Mouse (Mus musculus): ENCODE measurements around the gene Olfr309. TPM values are rescaled to one million over a fixed set of nuclear protein-coding genes. Genes with fewer than 3 reads are reported as not detected.
"Not testable (repeated sequence)": the region's sequence is repeated elsewhere in the genome, so short reads cannot be mapped to it uniquely, and the experiment has no call there.

The Olfr309 gene
- total RNA-seq (2021): not detected

DNA sequence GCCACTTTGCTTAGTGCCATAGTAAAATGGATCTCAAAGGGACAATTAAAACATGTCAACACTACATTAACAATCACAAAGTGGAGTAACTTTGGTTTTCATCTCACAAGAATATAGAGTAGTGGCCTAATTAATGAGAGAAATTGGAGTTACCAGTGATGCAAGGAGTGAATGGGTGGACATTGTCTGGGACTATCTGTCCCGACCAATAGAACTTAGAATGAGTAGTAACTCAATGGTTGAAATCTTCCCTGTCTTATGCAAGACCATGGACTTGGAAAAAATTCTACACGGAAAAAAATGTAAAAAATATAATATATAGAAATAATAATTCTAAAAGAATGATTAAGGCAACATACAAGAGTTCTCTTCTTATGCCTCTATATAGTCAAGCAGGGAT lies at the start of gene Olfr309:
Olfr309 (minus strand) TSS at position 101 of the 400 bp plus-strand sequence.
- intact Hi-C loops (cut with DNase I): no loop called here
- no peak for DNase-seq (ENCODE audit: extremely low spot score in 1 of 2, low spot score in 2 of 2)

- DNase-seq (ENCODE audit: extremely low spot score in 1 of 2, low spot score in 2 of 2); intact Hi-C loops (cut with DNase I): not testable (repeated sequence)
Measured at GRCm38 (mm10) chr7:86346296-86346695, 32.8 kb upstream of the Olfr309 start.

DNA sequence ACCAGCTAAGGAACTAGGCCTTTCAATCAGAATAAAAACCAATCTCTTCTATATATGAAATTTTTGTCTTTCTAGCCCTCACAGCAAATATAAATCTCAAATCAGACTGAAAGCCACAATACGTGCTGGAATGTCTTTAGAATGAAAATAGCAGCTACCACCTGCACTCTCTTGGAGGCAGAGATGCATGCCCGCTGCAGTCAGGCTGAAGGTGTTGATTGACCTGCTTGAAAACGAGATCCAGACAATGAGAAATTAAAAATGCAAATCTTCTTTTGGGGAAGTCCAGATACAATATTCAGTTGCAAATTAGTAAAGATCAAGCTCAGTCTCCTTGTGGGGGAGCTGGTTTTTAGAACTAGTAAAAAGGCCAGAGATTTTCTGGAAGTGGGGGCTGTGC lies 30.7 kb upstream of the Olfr309 start:
- intact Hi-C loops (cut with DNase I): no loop called here
- DNase-seq (ENCODE audit: extremely low spot score in 1 of 2, low spot score in 2 of 2): no peak

DNA sequence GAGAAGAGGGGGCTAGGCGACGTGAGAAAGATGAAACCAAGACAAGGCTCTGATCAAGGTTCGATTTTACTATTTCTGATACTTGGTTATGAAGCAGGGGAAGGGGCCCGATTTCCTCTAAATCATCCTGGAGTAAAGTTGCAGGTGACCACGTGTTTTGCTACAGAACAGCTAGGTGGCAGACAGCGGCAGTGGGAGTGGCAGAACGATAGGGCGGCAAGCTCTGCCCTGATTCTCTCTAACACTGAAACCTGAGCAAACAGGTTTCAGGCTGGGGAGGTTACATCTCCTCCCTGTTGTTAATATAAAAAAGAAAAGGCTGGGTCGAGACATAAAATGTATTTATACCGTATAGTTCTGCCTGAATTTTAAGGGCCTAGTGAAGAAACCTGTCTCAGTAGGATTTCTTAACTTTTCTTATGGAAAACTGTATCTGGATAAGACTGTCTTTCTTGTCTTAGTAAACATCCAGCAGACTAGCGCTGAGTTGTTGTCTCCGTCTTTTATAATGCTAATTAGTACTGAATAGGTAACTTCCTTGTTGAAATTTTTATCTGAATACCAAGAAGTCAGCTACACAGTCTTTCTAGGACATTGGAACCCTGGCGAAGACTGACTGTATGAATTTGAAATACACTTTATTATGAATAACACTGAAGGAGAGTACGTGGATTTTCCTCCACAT lies 29.5 kb upstream of the Olfr309 start:
- DNase-seq (ENCODE audit: extremely low spot score in 1 of 2, low spot score in 2 of 2): no peak
- intact Hi-C loops (cut with DNase I): no loop called here

GRCm38 (mm10) chr7:86337486-86337885 lies 24.0 kb upstream of the Olfr309 start, which contains the start of gene Olfr307:
Gene Olfr307, minus strand, starts transcription at chr7:86337586.
- intact Hi-C loops (cut with DNase I): no loop called here
- DNase-seq (ENCODE audit: extremely low spot score in 1 of 2, low spot score in 2 of 2): no peak

GRCm38 (mm10) chr7:86325530-86325929 lies 12.0 kb upstream of the Olfr309 start, which contains the start of gene Olfr308:
Gene Olfr308, minus strand, starts transcription at chr7:86325630.
- intact Hi-C loops (cut with DNase I): no loop called here

DNA sequence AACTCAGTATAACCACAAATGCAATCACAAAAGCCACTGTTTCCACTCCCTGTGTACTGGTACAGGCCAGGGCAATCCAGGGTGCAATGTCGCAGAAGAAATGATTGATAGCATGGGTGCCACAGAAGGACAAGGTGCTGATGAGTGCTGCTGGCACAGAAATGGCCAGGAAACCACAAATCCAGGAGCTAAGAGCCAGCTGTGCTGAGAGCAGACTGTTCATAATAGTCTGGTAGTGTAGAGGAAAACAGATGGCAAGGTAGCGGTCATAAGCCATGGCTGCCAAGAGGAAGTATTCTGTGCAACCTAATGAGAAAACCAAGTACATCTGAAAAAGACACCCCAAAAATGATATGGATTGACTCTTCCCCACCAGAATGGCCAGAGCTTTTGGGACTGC lies 7.8 kb upstream of the Olfr309 start:
- intact Hi-C loops (cut with DNase I): no loop called here
- DNase-seq (ENCODE audit: extremely low spot score in 1 of 2, low spot score in 2 of 2): no peak

More at GRCm38 (mm10) chr7:86325530-86325929, 12.0 kb upstream of the Olfr309 start, which contains the start of gene Olfr308:
- DNase-seq (ENCODE audit: extremely low spot score in 1 of 2, low spot score in 2 of 2): no peak

DNA sequence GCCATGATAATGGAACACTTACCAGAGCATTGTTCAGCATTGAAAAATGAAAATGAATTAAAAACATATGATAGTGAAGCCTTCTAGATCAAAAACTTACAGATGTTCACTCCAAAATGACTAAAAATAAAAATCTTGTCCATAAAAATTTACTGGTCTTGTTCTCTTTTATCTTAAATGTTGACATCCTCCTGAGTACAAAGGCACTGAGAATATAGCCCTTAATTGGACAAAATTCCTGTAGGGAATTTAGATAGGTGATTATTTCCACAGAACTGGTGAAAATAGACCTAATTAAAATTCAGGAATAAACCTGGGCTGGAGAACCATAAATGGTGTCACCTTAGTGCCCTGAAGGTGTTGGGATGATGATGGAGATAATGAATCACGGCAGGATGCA lies 36.4 kb downstream of the Olfr309 start, which contains the start of gene Olfr310:
Olfr310 (minus strand) TSS at position 101 of the 400 bp plus-strand sequence.
- no peak for DNase-seq (ENCODE audit: extremely low spot score in 1 of 2, low spot score in 2 of 2)
- intact Hi-C loops (cut with DNase I): no loop called here

Small RNAs within 50 kb of the gene (microRNA-seq; reads per million reads assigned to microRNA genes)
- gene Gm23192: not detected

Other genes with a start within 250 kb of the Olfr309 start
- not detected for gene Vmn2r75, start 141.9 kb downstream of the Olfr309 start, total RNA-seq (2021)
- gene Vmn2r76, start 67.4 kb downstream of the Olfr309 start, total RNA-seq (2021): not detected
- gene Olfr310, start 36.5 kb downstream of the Olfr309 start, total RNA-seq (2021): not detected
- gene Olfr308, start 11.9 kb upstream of the Olfr309 start, total RNA-seq (2021): not detected
- not detected for gene Olfr307, start 23.9 kb upstream of the Olfr309 start, total RNA-seq (2021)
- not detected for gene Olfr305, start 53.2 kb upstream of the Olfr309 start, total RNA-seq (2021)
- not detected for gene Olfr304, start 73.0 kb upstream of the Olfr309 start, total RNA-seq (2021)
- gene Olfr303, start 84.1 kb upstream of the Olfr309 start, total RNA-seq (2021): not detected
- gene Olfr301, start 90.1 kb upstream of the Olfr309 start, total RNA-seq (2021): not detected
- not detected for gene Olfr299, start 146.2 kb upstream of the Olfr309 start, total RNA-seq (2021)
- not detected for gene Olfr298, start 178.8 kb upstream of the Olfr309 start, total RNA-seq (2021)
- not detected for gene Olfr297, start 206.3 kb upstream of the Olfr309 start, total RNA-seq (2021)